Mouse (Mus musculus) adrenal gland, adult 10 weeks (tissue): ENCODE results near the gene Retnla. TPM values are rescaled to one million over a fixed set of nuclear protein-coding genes. Genes with fewer than 3 reads are reported as not detected.

ENCODE experiments used
- polyA plus RNA-seq: library from polyadenylated mRNA; stranded (reverse); fragments of 350-450 nt; fragmentation: Illumina TruSeq; extraction: RNeasy Lipid Tissue Mini Kit (QIAGEN cat#74804); gene quantifications from one replicate; pipeline ENCODE4 v1.2.3, GENCODE M21; 2014; ENCODE audit warnings: low read depth, low replicate concordance

The Retnla gene
- polyA plus RNA-seq = 24.1 TPM

GRCm38 (mm10) chr16:48842266-48842665 lies at the start of gene Retnla:
Retnla (plus strand) TSS chr16:48842551.

GRCm38 (mm10) chr16:48816695-48817094 lies 25.7 kb upstream of the Retnla start, which contains the start of gene Retnlb:
Retnlb (plus strand) TSS chr16:48816856.

GRCm38 (mm10) chr16:48872321-48872720 lies 30.0 kb downstream of the Retnla start, which contains the start of gene Retnlg:
Retnlg (plus strand) TSS chr16:48872621.

Other genes starting within 250 kb of the Retnla start
- gene Trat1, start 70.5 kb upstream of the Retnla start, polyA plus RNA-seq = 0.23 TPM
- gene Retnlb, start 25.7 kb upstream of the Retnla start, polyA plus RNA-seq = not detected
- not detected for gene Retnlg, start 30.1 kb downstream of the Retnla start, polyA plus RNA-seq
- gene Dzip3, start 151.6 kb downstream of the Retnla start, polyA plus RNA-seq = 78.7 TPM
- 16.5 TPM for gene Cip2a, start 151.6 kb downstream of the Retnla start, polyA plus RNA-seq
- gene Myh15, start 214.9 kb downstream of the Retnla start, polyA plus RNA-seq = not detected